Mouse (Mus musculus) spleen, adult 2 months (tissue): ENCODE measurements at regions not wholly inside any gene's neighbourhood (a gene's known extent, or its start where the extent isn't known, plus 50 kb on each side); places are given as distances from the start of the nearest gene placed in this dataset.

ENCODE experiments used
- CTCF ChIP-seq: fragments of 200-500 bp; IDR thresholded peaks from 2 replicates; pipeline ENCODE4 v1.5.1; 2011; ENCODE audit warnings: mild to moderate bottlenecking, inconsistent platforms; ENCODE audit not compliant: insufficient read depth, insufficient read length, insufficient replicate concordance; ENCODE audit errors: extremely low read depth
- POLR2A ChIP-seq: fragments of 200-500 bp; IDR thresholded peaks from 2 replicates; pipeline ENCODE4 v1.6.1; 2011; ENCODE audit warnings: low read depth, low read length, inconsistent platforms

DNA sequence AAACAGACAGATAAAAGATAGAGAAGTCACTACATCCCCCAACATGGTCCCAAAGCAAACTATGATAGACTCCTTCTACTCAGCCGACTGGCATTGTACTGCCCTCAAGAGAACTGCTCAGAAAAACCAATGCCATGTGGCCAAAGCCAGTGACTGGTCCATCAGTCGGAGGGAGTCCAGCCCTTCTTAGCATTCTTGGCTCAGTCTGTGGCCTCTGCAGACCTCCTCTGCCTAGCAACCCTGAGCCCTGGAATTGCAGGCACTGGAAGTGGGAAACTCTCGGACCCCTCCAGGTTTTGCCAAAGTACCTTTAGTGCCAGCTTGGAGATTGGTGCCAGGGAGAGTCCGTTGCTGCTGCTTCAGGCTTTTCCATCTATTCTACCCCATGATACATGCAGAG, 205.2 kb downstream of the H2al1j start:
- TF ChIP-seq CTCF (no peak), POLR2A (no peak)
